Mouse (Mus musculus): ENCODE data around the gene Cutc.

Cutc gene

GRCm38 (mm10) chr19:43752489-43753225 is at the start of gene Cutc, which contains the start of gene Cox15:
Gene Cutc, plus strand, starts transcription at chr19:43752996.
Gene Cox15, minus strand, starts transcription at chr19:43753000.
- in situ Hi-C loops (cut with MboI, MseI) = loop anchor here (5.0 kb wide), 1 partner anchor 975 kb away; the partner anchor contains the start of gene Hps1

DNA sequence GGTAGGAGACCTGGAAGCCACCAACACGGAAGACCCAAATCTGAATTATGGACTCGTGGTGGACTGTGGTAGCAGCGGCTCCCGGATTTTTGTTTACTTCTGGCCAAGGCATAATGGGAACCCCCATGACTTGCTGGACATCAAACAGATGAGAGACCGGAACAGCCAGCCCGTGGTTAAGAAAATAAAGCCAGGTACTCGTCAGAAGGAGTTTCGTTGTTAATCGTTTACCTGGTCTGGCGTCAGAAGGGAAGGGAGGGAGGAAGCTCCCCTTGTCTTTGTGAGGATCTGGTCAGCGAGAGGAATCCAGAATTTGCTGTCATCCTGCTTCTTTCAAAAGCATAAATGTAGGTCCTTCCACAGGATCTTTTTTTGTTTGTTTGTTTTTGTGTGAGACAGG is 48.6 kb upstream of the Cutc start:
- in situ Hi-C loops (cut with MboI, MseI) = no loop called here

DNA sequence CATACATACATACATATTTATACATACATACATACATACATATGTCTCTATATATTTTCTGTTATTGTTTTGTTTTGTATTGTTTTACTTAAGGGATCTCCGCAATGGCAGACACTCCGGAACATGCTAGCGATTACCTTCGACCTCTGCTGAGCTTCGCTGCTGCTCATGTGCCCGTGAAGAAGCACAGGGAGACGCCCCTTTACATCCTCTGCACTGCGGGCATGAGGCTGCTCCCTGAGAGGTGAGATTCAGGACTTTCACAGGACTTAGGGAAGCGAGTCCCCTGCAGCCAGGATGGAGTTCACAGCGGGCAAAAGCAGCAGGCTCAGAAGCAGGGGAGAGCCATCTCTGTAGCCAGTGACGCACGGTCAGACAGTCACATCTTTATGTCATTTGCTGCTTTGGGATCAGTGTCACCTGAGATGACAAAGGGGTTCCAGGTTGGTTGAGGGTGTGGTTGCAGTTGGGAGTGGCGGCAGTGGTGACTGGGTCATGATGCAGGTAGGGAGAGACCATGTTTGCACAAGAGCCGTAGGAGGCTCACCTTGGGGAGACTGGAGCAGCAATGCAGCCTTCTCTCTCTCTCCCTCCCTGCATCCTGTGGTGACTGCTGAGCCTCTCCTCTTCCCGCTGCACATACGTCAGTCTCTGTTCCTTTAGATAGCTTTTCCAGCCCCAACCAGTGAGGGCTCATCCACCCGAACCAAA is 47.9 kb upstream of the Cutc start:
- in situ Hi-C loops (cut with MboI, MseI) = no loop called here

DNA sequence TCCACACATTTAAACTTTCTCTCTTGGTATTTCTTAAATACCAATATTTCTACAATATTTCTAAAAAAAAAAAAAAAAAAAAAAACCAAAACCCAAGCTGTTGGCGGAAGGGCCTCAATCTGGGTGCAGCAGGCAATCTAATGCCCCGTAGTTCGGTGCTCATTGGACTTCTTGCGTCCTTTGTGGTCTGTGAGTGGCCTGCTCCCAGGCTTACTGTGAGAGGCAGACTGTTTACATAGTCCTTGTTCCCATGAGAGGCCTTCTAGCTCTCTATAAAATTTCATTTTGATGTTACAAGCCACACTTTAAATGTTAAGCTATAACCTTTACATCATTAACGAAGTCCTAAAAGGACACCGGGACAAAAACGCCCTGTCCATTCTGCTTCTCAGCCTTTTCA is 44.6 kb upstream of the Cutc start:
- in situ Hi-C loops (cut with MboI, MseI) = no loop called here

DNA sequence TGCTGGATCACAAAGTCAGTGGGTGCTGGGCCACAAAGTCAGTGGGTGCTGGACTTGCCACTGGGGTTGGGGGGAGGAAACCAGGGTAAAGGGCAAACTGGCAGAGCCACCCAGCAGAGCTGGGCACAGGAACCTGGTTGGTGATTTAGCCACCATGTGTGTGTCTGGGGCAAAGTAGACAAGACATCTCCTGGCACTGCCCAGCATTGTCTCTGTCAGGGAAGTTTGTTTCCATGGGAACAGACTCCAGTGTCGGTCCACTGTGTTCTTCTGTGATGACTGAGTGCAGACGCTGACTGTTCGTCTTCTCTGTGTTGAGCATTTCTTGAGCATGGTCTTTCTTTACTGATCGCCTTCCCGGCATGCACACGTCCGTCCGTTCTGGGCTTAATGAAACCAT is 43.5 kb upstream of the Cutc start:
- in situ Hi-C loops (cut with MboI, MseI) = no loop called here

- in situ Hi-C loops (cut with MboI, MseI) = no loop called here
These were observed 41.5 kb upstream of the Cutc start for GRCm38 (mm10) chr19:43711159-43711916.

DNA sequence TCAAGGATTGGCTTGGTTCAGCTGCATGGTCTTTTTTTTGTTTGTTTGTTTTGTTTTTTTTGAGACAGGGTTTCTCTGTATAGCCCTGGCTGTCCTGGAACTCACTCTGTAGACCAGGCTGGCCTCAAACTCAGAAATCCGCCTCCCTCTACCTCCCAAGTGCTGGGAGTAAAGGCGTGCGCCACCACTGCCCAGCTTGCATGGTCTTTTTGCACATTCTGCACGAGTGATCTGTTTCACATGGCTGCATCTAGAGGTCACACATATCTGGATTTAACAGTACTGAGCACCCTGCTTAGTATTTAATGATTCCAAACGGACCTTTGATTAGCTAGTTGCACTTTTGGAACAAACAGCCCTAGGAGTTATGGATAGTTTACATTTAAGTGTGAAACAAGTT is 40.8 kb upstream of the Cutc start:
- in situ Hi-C loops (cut with MboI, MseI) = no loop called here

DNA sequence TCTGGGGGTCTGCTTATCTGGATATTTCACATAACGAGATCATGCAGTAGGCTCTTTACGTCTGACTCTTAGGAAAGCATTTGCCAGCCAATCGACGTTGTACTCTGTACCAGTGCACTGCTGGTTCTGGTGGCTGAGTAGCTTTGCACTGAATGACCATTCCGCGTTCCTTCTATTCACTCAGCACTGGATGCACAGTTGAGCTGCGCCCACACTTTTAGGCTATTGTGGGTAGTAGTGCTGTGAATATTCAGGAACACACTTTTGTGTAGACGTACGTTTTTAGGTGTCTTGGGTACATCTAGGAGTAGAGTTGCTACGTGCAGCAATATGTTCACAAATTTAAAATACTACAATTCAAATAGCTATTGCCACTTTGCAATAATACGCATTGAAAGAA is 32.7 kb upstream of the Cutc start:
- in situ Hi-C loops (cut with MboI, MseI) = no loop called here

DNA sequence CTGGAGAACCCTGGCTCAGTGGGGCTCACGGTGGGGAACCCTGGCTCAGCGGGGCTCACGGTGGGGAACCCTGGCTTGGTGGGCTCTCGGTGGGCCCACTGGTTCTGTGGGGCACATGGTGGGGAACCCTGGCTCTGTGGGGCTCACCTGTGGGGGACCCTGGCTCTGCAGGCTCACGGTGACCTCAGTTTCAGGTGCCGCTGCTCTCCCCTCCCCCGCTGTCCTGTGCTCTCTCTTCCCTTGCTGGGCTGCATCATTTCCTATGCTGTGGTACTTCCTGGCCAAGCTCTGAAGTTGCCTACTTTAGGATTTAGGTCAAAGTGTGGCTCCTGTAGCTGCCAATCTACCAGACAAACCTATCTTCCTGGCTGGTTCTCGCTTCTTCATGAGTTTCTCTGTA is 29.9 kb upstream of the Cutc start:
- in situ Hi-C loops (cut with MboI, MseI) = no loop called here

DNA sequence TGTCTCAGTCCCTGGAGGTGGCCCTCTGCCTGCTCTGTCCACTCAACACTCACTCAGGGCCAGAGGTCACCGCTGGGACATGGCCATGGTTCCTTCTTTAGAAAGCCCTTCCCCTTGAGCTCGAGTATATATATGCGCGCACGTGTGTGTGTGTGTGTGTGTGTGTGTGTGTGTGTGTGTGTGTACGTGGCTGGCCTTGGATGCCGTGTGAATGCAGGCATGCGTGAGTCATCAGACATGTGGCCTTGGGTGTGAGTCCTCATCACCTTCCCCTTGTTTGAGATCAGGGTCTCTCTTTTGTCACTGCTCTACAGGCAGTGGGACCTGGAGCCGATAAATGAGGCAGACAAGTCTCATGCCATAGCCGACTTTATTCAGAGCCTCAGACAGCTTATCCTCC is 29.3 kb upstream of the Cutc start:
- in situ Hi-C loops (cut with MboI, MseI) = no loop called here

DNA sequence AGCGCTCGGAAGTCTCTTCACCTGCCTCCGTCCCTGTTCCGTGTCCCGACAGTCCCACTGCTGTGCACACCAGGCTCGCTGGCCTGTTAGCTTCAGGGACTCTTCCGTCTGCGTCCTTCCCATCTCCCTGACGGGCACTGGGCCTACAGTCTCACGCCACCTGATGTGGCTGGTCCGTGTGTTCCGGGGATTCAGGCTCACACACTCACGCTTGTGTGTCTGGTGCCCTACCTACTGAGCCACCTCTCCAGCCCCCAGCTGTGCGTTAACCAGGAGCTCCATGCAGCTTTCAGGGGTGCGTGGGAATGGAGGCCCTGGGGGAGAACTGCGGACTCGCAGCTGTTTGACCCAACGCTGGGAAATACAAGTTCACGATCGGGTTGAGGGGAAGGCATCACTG is 28.6 kb upstream of the Cutc start:
- in situ Hi-C loops (cut with MboI, MseI) = no loop called here

DNA sequence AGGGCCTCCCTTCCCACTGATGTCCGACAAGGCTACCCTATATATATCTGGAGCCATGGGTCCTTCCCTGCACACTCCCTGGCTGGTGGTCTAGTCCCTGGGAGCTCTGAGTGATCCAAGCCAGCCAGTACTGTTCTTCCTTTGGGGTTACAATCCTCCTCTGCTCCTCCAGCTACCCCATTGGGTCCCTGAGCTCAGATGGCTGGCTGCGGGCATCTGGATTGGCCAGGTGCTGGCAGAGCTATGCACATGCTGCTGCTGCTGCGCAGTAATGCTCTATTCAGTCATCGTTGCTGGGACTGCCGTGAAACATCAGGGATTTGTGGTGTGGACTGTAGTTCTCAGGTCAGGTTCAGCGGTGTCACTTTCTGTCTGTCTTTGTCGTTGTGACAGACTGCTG is 28.0 kb upstream of the Cutc start:
- in situ Hi-C loops (cut with MboI, MseI) = no loop called here

- in situ Hi-C loops (cut with MboI, MseI) = no loop called here
These were observed 26.2 kb upstream of the Cutc start for GRCm38 (mm10) chr19:43726510-43727146.

DNA sequence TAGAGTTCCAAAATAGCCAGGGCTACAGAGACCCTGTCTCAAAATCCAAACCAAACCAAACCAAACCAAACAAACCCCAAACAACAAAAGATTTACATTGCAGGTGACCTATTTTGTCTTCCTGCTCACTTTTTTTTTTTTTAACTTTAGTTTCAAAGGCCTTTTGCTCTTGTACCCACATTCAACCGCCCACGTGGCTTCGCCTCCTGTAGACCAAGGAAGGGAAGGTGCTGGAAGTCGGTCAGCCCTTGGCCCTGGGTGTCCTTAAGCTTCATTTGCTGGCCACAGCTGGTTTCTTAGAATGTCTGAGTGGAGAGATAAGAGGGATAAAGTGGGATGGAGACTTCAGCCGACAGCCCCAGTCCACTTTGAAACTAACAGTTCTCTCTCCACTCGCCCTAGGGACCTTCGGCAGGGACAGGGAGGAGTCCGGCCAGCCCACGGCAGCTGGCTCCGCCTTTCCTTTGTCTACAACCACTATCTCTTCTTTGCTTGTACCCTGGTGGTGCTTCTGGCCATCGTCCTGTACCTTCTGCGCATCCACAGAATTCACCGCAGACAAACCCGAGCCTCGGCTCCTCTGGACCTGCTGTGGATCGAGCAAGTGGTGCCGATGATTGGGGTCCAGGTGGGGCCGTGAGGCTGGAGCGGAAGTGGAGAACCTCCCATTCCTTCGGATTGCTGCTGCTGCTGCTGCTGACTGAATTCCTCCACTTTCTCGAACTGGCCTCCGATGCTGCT is 23.3 kb upstream of the Cutc start:
- in situ Hi-C loops (cut with MboI, MseI) = no loop called here

- in situ Hi-C loops (cut with MboI, MseI) = no loop called here
These were observed 22.8 kb upstream of the Cutc start for GRCm38 (mm10) chr19:43730037-43730428.

- in situ Hi-C loops (cut with MboI, MseI) = no loop called here
These were observed 21.6 kb upstream of the Cutc start for GRCm38 (mm10) chr19:43731157-43731556.

- in situ Hi-C loops (cut with MboI, MseI) = no loop called here
These were observed 14.4 kb upstream of the Cutc start for GRCm38 (mm10) chr19:43738409-43738808.

DNA sequence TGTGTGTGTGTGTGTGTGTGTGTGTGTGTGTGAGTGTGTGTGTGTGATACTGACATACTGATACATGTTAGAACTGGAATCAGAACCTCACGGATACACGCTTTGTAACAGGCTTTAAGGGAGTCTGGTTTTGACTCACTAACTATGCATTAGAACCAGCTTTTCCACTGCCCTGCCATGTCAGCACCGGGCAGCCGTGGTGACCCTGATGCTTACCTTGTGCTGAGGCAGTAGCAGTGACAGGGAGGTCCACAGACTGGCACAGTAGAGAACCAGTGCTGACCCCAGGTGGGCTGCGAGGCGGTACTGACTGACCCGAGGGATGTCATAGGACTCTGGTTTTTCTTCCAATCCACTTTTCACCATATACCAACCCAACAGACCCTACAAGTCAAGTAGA is 9.4 kb upstream of the Cutc start:
- in situ Hi-C loops (cut with MboI, MseI) = no loop called here

GRCm38 (mm10) chr19:43745740-43746139 is 7.1 kb upstream of the Cutc start:
- in situ Hi-C loops (cut with MboI, MseI) = no loop called here

- in situ Hi-C loops (cut with MboI, MseI) = no loop called here
These were observed 4.9 kb upstream of the Cutc start for GRCm38 (mm10) chr19:43747877-43748276.

DNA sequence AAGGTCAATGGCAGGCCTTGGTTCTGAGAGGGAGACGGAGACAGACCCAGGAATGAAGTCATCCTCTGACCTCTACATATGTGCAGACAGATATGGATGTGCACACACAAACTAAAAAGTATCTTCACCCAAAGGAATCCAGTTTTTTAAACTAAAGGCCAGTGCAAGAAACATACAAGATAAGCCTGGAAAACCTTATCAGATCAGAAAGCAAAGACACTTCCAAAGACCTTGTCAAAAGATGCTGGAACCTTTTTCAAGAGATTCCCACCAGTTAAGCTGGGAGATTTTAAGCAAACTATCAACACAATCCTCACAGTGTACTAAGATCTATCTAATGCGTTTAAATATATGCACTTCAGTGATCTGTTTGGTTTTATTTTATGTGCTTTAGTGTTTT is 2.8 kb upstream of the Cutc start:
- in situ Hi-C loops (cut with MboI, MseI) = loop anchor here (5.0 kb wide), 1 partner anchor 973 kb away; the partner anchor contains the start of gene Hps1

Measured in regulatory T cell (primary cell).